In the genomic region with DNA sequence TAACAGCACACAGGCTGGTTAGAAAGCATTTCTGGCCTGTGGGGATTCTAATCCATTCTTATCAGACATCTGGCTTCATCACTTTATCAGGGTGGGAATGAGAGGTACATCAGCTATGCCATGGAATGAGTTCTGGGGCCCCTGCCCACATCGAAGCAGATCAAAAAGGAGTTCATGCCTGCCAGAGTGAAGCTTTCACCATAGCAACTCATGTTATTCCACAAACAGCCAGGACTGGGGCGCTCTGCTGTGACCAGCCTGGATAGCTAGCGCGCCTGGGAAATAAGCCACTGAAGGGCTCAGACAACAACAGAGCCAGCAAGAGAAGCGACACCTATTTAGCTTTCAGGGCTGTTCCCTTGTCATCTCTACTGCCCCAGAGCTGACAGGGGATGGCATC, we compare ENCODE assay signal across 8 mouse cellular contexts. TPM values are rescaled to one million over a fixed set of nuclear protein-coding genes. Genes with fewer than 3 reads are reported as not detected.
DNase-seq lines count a peak whose midpoint lies in the region; ATAC-seq lines count a peak whose summit lies in the region.

No protein-coding gene starts in this region.

- no peaks in the 10 kb centered on the region for H3K9me3 ChIP-seq in intestine, embryonic 15.5 days
- H3K9me3 ChIP-seq in intestine, embryonic 16.5 days (ENCODE audit: control insufficient read depth, low read length) = no peaks in the 10 kb centered on the region
- H3K9me3 ChIP-seq in heart, embryonic 16.5 days (replicated peaks; ENCODE audit: control insufficient read depth, low read length) = no peaks in the 10 kb centered on the region

- H3K4me1 ChIP-seq in intestine, embryonic 15.5 days (replicated peaks) = peaks cover 56% of the 10 kb centered on the region
- H3K4me1 ChIP-seq in intestine, embryonic 16.5 days (ENCODE audit: control insufficient read depth, insufficient read depth, low read length) = peaks cover 51% of the 10 kb centered on the region
- peaks cover 42% of the 10 kb centered on the region for H3K4me1 ChIP-seq in heart, embryonic 16.5 days (ENCODE audit: control insufficient read depth, insufficient read depth, low read length)

- WGBS in intestine, embryonic 15.5 days = 75% methylated on average over 5 of the region's 5 CpGs
- WGBS in intestine, embryonic 16.5 days = 76% methylated on average over 5 of the region's 5 CpGs
- WGBS in heart, embryonic 16.5 days = 45% methylated on average over 5 of the region's 5 CpGs

- peak; percentile 65 for DNase-seq in embryo, embryonic 10.5 days (ENCODE audit: low spot score)
- peak; percentile 11 to 34 for DNase-seq in layer of hippocampus, postnatal 36 days
- DNase-seq in adrenal gland, adult (ENCODE audit: inconsistent age in 2 of 2, low spot score in 1 of 2) = no peak

- 0 out of 2 replicates have a peak overlapping the region, but pooled peaks have one; percentile 4 for H3K4me2 ChIP-seq in intestine, embryonic 15.5 days (replicated peaks)
- H3K4me2 ChIP-seq in intestine, embryonic 16.5 days (ENCODE audit: low read depth, low read length) = no peak overlapping the region
- H3K4me2 ChIP-seq in heart, embryonic 16.5 days (ENCODE audit: low read depth, low read length) = no peak overlapping the region

- H3K27me3 ChIP-seq in intestine, embryonic 15.5 days (replicated peaks) = no peaks in the 10 kb centered on the region
- H3K27me3 ChIP-seq in intestine, embryonic 16.5 days (replicated peaks; ENCODE audit: control insufficient read depth, insufficient read depth, low read length) = no peaks in the 10 kb centered on the region
- no peaks in the 10 kb centered on the region for H3K27me3 ChIP-seq in heart, embryonic 16.5 days (ENCODE audit: control insufficient read depth, insufficient read depth, low read length)

- H3K27ac ChIP-seq in intestine, embryonic 15.5 days = no peak overlapping the region; the same call in 1 of the 2 replicates
- no peak overlapping the region for H3K27ac ChIP-seq in intestine, embryonic 16.5 days (ENCODE audit: low read length)
- no peak overlapping the region for H3K27ac ChIP-seq in heart, embryonic 16.5 days (ENCODE audit: low read length)

- no peak for ATAC-seq in intestine, embryonic 15.5 days
- ATAC-seq in intestine, embryonic 16.5 days = no peak
- ATAC-seq in heart, embryonic 16.5 days (replicated peaks; ENCODE audit: extremely low read depth, insufficient read depth, low FRiP score) = no peak
- ATAC-seq in CD4-positive, CD25-positive, alpha-beta regulatory T cell, adult 4 months = no peak
- no peak for ATAC-seq in erythroid progenitor cell, adult 5-6 weeks (replicated peaks; ENCODE audit: low FRiP score, poor library complexity, severe bottlenecking)

- H3K9ac ChIP-seq in intestine, embryonic 15.5 days = no peak overlapping the region
- H3K9ac ChIP-seq in intestine, embryonic 16.5 days (ENCODE audit: low read depth, low read length) = no peak overlapping the region
- peak overlapping the region; percentile 19; the same call in 1 of the 2 replicates for H3K9ac ChIP-seq in heart, embryonic 16.5 days (ENCODE audit: low read length)

- no peak overlapping the region for H3K4me3 ChIP-seq in intestine, embryonic 15.5 days (replicated peaks)
- no peak overlapping the region for H3K4me3 ChIP-seq in intestine, embryonic 16.5 days (ENCODE audit: low read length)
- no peak overlapping the region for H3K4me3 ChIP-seq in heart, embryonic 16.5 days (ENCODE audit: low read length)

- no peaks in the 10 kb centered on the region for H3K36me3 ChIP-seq in intestine, embryonic 15.5 days
- H3K36me3 ChIP-seq in intestine, embryonic 16.5 days (ENCODE audit: control insufficient read depth, insufficient read depth, low read length) = no peaks in the 10 kb centered on the region
- H3K36me3 ChIP-seq in heart, embryonic 16.5 days (ENCODE audit: control insufficient read depth, insufficient read depth) = no peaks in the 10 kb centered on the region

RNA-seq across cellular contexts. Expression of gene Tram2, which starts 4.8 kb away (rescaled TPM):
- polyA plus RNA-seq in intestine, embryonic 15.5 days (2015; fragmentation: Nextera tagmentation; extraction: Ambion mirVana) = 6.4 and 6.9 TPM in 2 replicates
- polyA plus RNA-seq in intestine, embryonic 16.5 days (2015; fragmentation: Nextera tagmentation; extraction: Ambion mirVana) = 5.3 and 6.3 TPM in 2 replicates
- polyA plus RNA-seq in heart, embryonic 16.5 days (2015; fragmentation: Nextera tagmentation; extraction: Ambion mirVana) = 3.3 and 3.6 TPM in 2 replicates
- 1 to 10 TPM in 1 of 2 experiments, under 1 TPM in 1; 0.94 to 1.2 TPM for total RNA-seq in layer of hippocampus, postnatal 36 days (2021)
- 1 to 10 TPM; 7.9 to 9.5 TPM for polyA plus RNA-seq in CD4-positive, CD25-positive, alpha-beta regulatory T cell, adult 4 months (2017; shearing (Covaris generic))
- 1.3 and 1.4 TPM in 2 replicates for total RNA-seq in erythroid progenitor cell, adult 5-6 weeks (2015; ENCODE audit: low replicate concordance)
- 0.51 TPM in 1 of 2 replicates, not detected in the other for total RNA-seq in erythroid progenitor cell, adult 5-6 weeks (2017; ENCODE audit: low replicate concordance)

Comparison
In these comparisons a context has a peak if more than half of its experiments do, and no peak if none do; other contexts are left out.
1. DNase-seq: peak in embryo, embryonic 10.5 days (single experiment) and layer of hippocampus, postnatal 36 days (2 of 2); none in adrenal gland, adult (0 of 2).